Mouse (Mus musculus): ENCODE data around the gene Lyrm1. TPM values are rescaled to one million over a fixed set of nuclear protein-coding genes. Genes with fewer than 3 reads are reported as not detected.

The Lyrm1 gene
- polyA plus RNA-seq, 1 experiment, result 17.5 TPM

GRCm38 (mm10) chr7:119906523-119907215 lies 11.0 kb downstream of the Lyrm1 start:
- H3K4me3 ChIP-seq (ENCODE audit: insufficient read depth, low read depth, low read length), result no peak overlapping the region
- peaks cover 3% of the 10 kb centered on the region; the same call in 1 of the 2 replicates for H3K4me1 ChIP-seq (ENCODE audit: control insufficient read depth, insufficient read depth, insufficient read length, low read length)
- no peak overlapping the region for H3K27ac ChIP-seq (replicated peaks; ENCODE audit: low read depth, low read length)

- peaks cover 3% of the 10 kb centered on the region for H3K4me1 ChIP-seq (ENCODE audit: control insufficient read depth, insufficient read depth, insufficient read length, low read length)
- H3K4me3 ChIP-seq (ENCODE audit: insufficient read depth, low read depth, low read length), result no peak overlapping the region
- H3K27ac ChIP-seq (replicated peaks; ENCODE audit: low read depth, low read length), result peak overlapping the region; percentile 33
Measured at GRCm38 (mm10) chr7:119911727-119912126, 16.1 kb downstream of the Lyrm1 start.

- Histone ChIP-seq H3K27ac (replicated peaks; ENCODE audit: low read depth, low read length) (peak overlapping the region; percentile 36; the same call in 1 of the 2 replicates), H3K4me3 (ENCODE audit: insufficient read depth, low read depth, low read length) (no peak overlapping the region), H3K4me1 (ENCODE audit: control insufficient read depth, insufficient read depth, insufficient read length, low read length) (no peaks in the 10 kb centered on the region)
Measured at GRCm38 (mm10) chr7:119920457-119920856, 24.8 kb downstream of the Lyrm1 start.

GRCm38 (mm10) chr7:119921054-119921453 lies 25.4 kb downstream of the Lyrm1 start:
- no peak overlapping the region for H3K4me3 ChIP-seq (ENCODE audit: insufficient read depth, low read depth, low read length)
- no peak overlapping the region for H3K27ac ChIP-seq (replicated peaks; ENCODE audit: low read depth, low read length)
- H3K4me1 ChIP-seq (ENCODE audit: control insufficient read depth, insufficient read depth, insufficient read length, low read length), result no peaks in the 10 kb centered on the region

GRCm38 (mm10) chr7:119928783-119929440 lies 33.3 kb downstream of the Lyrm1 start:
- H3K4me3 ChIP-seq (ENCODE audit: insufficient read depth, low read depth, low read length), result no peak overlapping the region
- H3K4me1 ChIP-seq (ENCODE audit: control insufficient read depth, insufficient read depth, insufficient read length, low read length), result peaks cover 8% of the 10 kb centered on the region; the same call in 1 of the 2 replicates
- H3K27ac ChIP-seq (replicated peaks; ENCODE audit: low read depth, low read length), result peak overlapping the region; percentile 96

GRCm38 (mm10) chr7:119936321-119936720 lies 40.7 kb downstream of the Lyrm1 start:
- Histone ChIP-seq H3K4me1 (ENCODE audit: control insufficient read depth, insufficient read depth, insufficient read length, low read length) (peaks cover 3% of the 10 kb centered on the region), H3K27ac (replicated peaks; ENCODE audit: low read depth, low read length) (no peak overlapping the region), H3K4me3 (ENCODE audit: insufficient read depth, low read depth, low read length) (no peak overlapping the region)

- Histone ChIP-seq H3K4me1 (ENCODE audit: control insufficient read depth, insufficient read depth, insufficient read length, low read length) (peaks cover 5% of the 10 kb centered on the region), H3K4me3 (ENCODE audit: insufficient read depth, low read depth, low read length) (no peak overlapping the region), H3K27ac (replicated peaks; ENCODE audit: low read depth, low read length) (no peak overlapping the region)
Measured at GRCm38 (mm10) chr7:119937036-119937435, 41.4 kb downstream of the Lyrm1 start.

- Histone ChIP-seq H3K27ac (replicated peaks; ENCODE audit: low read depth, low read length) (peak overlapping the region; percentile 81), H3K4me3 (ENCODE audit: insufficient read depth, low read depth, low read length) (no peak overlapping the region), H3K4me1 (ENCODE audit: control insufficient read depth, insufficient read depth, insufficient read length, low read length) (peaks cover 8% of the 10 kb centered on the region)
Measured at GRCm38 (mm10) chr7:119941569-119941968, 45.9 kb downstream of the Lyrm1 start.

- Histone ChIP-seq H3K4me3 (ENCODE audit: insufficient read depth, low read depth, low read length) (no peak overlapping the region), H3K27ac (replicated peaks; ENCODE audit: low read depth, low read length) (no peak overlapping the region), H3K4me1 (ENCODE audit: control insufficient read depth, insufficient read depth, insufficient read length, low read length) (no peaks in the 10 kb centered on the region)
Measured at GRCm38 (mm10) chr7:119954047-119954446, 58.4 kb downstream of the Lyrm1 start.

- peaks cover 21% of the 10 kb centered on the region for H3K4me1 ChIP-seq (ENCODE audit: control insufficient read depth, insufficient read depth, insufficient read length, low read length)
- H3K4me3 ChIP-seq (ENCODE audit: insufficient read depth, low read depth, low read length), result no peak overlapping the region
- H3K27ac ChIP-seq (replicated peaks; ENCODE audit: low read depth, low read length), result peak overlapping the region; percentile 22
Measured at GRCm38 (mm10) chr7:119957421-119957820, 61.8 kb downstream of the Lyrm1 start.

GRCm38 (mm10) chr7:119959091-119959490 lies 63.4 kb downstream of the Lyrm1 start:
- peak overlapping the region; percentile 95 for H3K27ac ChIP-seq (replicated peaks; ENCODE audit: low read depth, low read length)
- H3K4me3 ChIP-seq (ENCODE audit: insufficient read depth, low read depth, low read length), result no peak overlapping the region
- peaks cover 21% of the 10 kb centered on the region for H3K4me1 ChIP-seq (ENCODE audit: control insufficient read depth, insufficient read depth, insufficient read length, low read length)

- peaks cover 21% of the 10 kb centered on the region for H3K4me1 ChIP-seq (ENCODE audit: control insufficient read depth, insufficient read depth, insufficient read length, low read length)
- H3K27ac ChIP-seq (replicated peaks; ENCODE audit: low read depth, low read length), result peak overlapping the region; percentile 95
- H3K4me3 ChIP-seq (ENCODE audit: insufficient read depth, low read depth, low read length), result no peak overlapping the region
Measured at GRCm38 (mm10) chr7:119959491-119959890, 63.8 kb downstream of the Lyrm1 start.

GRCm38 (mm10) chr7:119960006-119960405 lies 64.3 kb downstream of the Lyrm1 start:
- H3K4me3 ChIP-seq (ENCODE audit: insufficient read depth, low read depth, low read length), result no peak overlapping the region
- peak overlapping the region; percentile 95 for H3K27ac ChIP-seq (replicated peaks; ENCODE audit: low read depth, low read length)
- H3K4me1 ChIP-seq (ENCODE audit: control insufficient read depth, insufficient read depth, insufficient read length, low read length), result peaks cover 23% of the 10 kb centered on the region

- H3K27ac ChIP-seq (replicated peaks; ENCODE audit: low read depth, low read length), result peak overlapping the region; percentile 95
- H3K4me3 ChIP-seq (ENCODE audit: insufficient read depth, low read depth, low read length), result no peak overlapping the region
- peaks cover 28% of the 10 kb centered on the region for H3K4me1 ChIP-seq (ENCODE audit: control insufficient read depth, insufficient read depth, insufficient read length, low read length)
Measured at GRCm38 (mm10) chr7:119960546-119960945, 64.9 kb downstream of the Lyrm1 start.

- Histone ChIP-seq H3K27ac (replicated peaks; ENCODE audit: low read depth, low read length) (peak overlapping the region; percentile 90), H3K4me3 (ENCODE audit: insufficient read depth, low read depth, low read length) (no peak overlapping the region), H3K4me1 (ENCODE audit: control insufficient read depth, insufficient read depth, insufficient read length, low read length) (peaks cover 29% of the 10 kb centered on the region)
Measured at GRCm38 (mm10) chr7:119961107-119961506, 65.4 kb downstream of the Lyrm1 start.

GRCm38 (mm10) chr7:119965205-119965604 lies 69.5 kb downstream of the Lyrm1 start:
- peak overlapping the region; percentile 19 for H3K27ac ChIP-seq (replicated peaks; ENCODE audit: low read depth, low read length)
- H3K4me1 ChIP-seq (ENCODE audit: control insufficient read depth, insufficient read depth, insufficient read length, low read length), result peaks cover 26% of the 10 kb centered on the region
- no peak overlapping the region for H3K4me3 ChIP-seq (ENCODE audit: insufficient read depth, low read depth, low read length)
